10 mouse cellular contexts compared by ENCODE assay signal in the genomic region with DNA sequence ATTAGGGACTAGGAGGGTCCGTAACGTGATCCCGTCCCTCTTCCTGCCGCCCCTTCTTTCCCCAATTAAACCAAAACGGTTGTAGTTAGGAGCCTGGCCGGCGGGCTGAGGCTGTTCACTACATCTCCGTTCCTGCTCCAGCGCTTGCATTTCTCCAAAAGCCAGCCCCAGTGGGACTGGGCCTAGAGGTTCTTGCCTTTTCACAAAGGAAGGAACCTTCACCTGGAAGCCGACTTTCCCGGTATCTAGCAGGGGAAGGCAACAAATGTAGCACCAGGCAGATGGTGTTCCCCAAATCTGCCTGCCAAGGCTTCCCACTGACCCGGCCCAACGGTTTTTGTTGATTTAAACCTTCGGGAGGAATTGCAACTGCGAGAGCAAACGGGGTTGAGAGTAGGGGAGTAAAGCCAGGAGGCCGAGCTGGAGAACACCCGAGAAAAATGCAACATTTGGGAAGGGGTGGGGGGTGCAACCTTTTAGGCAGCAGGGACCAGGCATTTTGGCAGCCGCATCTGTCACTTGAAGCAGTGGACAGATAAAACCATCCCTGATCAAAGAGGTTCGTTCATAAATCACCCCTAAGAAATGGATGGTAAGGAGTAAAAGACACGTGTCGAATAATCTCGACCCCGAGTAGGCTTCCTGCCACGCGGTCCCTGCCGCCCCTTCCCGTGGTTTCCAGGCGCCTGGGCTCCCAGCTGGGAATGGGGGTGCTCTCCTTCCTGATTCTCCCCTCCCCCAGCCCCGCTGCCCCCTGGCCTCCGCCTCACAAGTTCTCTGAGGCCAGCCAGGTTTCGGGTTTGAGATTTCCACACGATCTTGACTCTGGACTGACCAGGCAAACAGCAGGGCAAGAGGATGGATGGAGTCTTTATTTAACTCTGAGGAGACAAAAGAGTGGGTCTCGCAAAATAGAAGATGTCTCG. TPM values are rescaled to one million over a fixed set of nuclear protein-coding genes. Genes with fewer than 3 reads are reported as not detected.
DNase-seq lines count a peak whose midpoint lies in the region; ATAC-seq lines count a peak whose summit lies in the region.
"Had no signal": no experiment of that assay in that cellular context is flagged by ENCODE, and none has a peak within 500 bp of the region (broad histone marks: within the 10 kb centered on the region; RNA-seq: fewer than 3 reads in every experiment).

No protein-coding gene starts in this region.

- WGBS in heart, embryonic 10.5 days: under 1% methylated on average over 35 of the region's 35 CpGs
- 1% methylated on average over 35 of the region's 35 CpGs for WGBS in heart, embryonic 13.5 days
- WGBS in midbrain, embryonic 10.5 days: under 1% methylated on average over 35 of the region's 35 CpGs

- ATAC-seq in heart, embryonic 13.5 days (ENCODE audit: extremely low read depth, insufficient number of reproducible peaks, low FRiP score, low TSS enrichment): no peak
- ATAC-seq in megakaryocyte, adult 5-6 weeks (ENCODE audit: poor library complexity, severe bottlenecking): no peak

- H3K4me3 ChIP-seq in heart, embryonic 10.5 days: peak overlapping the region; percentile 57
- peak overlapping the region; percentile 46 for H3K4me3 ChIP-seq in heart, embryonic 13.5 days
- H3K4me3 ChIP-seq in midbrain, embryonic 10.5 days: peak overlapping the region; percentile 43

- peaks cover 29% of the 10 kb centered on the region for H3K4me1 ChIP-seq in heart, embryonic 10.5 days
- peaks cover 30% of the 10 kb centered on the region for H3K4me1 ChIP-seq in heart, embryonic 13.5 days
- H3K4me1 ChIP-seq in midbrain, embryonic 10.5 days: peaks cover 39% of the 10 kb centered on the region

- H3K9ac ChIP-seq in heart, embryonic 13.5 days: peak overlapping the region; percentile 69

- no peak for DNase-seq in heart, embryonic 10.5 days (ENCODE audit: low spot score)
- no peak for DNase-seq in heart, adult 9 months (ENCODE audit: low spot score in 2 of 2)
- DNase-seq in ZHBTc4 (ENCODE audit: low read depth, low spot score): peak; percentile 41
- peak; percentile 59 for DNase-seq in midbrain, embryonic 10.5 days (ENCODE audit: low spot score)
- DNase-seq in frontal cortex, postnatal 25 days (ENCODE audit: low spot score in 2 of 2): no peak
- no peak for DNase-seq in cerebellum, adult 18-20 months

- H3K27ac ChIP-seq in heart, embryonic 10.5 days: peak overlapping the region; percentile 32
- H3K27ac ChIP-seq in heart, embryonic 13.5 days (replicated peaks): peak overlapping the region; percentile 37; the same call in 1 of the 2 replicates
- peak overlapping the region; percentile 18; the same call in 1 of the 2 replicates for H3K27ac ChIP-seq in midbrain, embryonic 10.5 days (replicated peaks)

- peaks cover 91% of the 10 kb centered on the region for H3K27me3 ChIP-seq in heart, embryonic 10.5 days (ENCODE audit: insufficient read depth, poor library complexity, severe bottlenecking)
- peaks cover 94% of the 10 kb centered on the region for H3K27me3 ChIP-seq in heart, embryonic 13.5 days (replicated peaks)
- H3K27me3 ChIP-seq in midbrain, embryonic 10.5 days (ENCODE audit: low read depth, poor library complexity, severe bottlenecking): peaks cover 100% of the 10 kb centered on the region

- H3K36me3 ChIP-seq in heart, embryonic 10.5 days: no peaks in the 10 kb centered on the region
- H3K36me3 ChIP-seq in heart, embryonic 13.5 days: no peaks in the 10 kb centered on the region
- no peaks in the 10 kb centered on the region for H3K36me3 ChIP-seq in midbrain, embryonic 10.5 days
- H3K36me3 ChIP-seq: G1E had no signal

- H3K9me3 ChIP-seq in heart, embryonic 10.5 days: no peaks in the 10 kb centered on the region
- no peaks in the 10 kb centered on the region for H3K9me3 ChIP-seq in heart, embryonic 13.5 days
- H3K9me3 ChIP-seq in midbrain, embryonic 10.5 days (replicated peaks): no peaks in the 10 kb centered on the region

- H3K4me2 ChIP-seq in heart, embryonic 13.5 days: peak overlapping the region; percentile 72

RNA-seq across cellular contexts. Expression of a gene that starts 9.3 kb away (rescaled TPM):
- 7.5 and 17.4 TPM in 2 replicates for polyA plus RNA-seq in heart, embryonic 10.5 days (2016; fragmentation: Nextera tagmentation; extraction: Ambion mirVana)
- 4.4 and 4.7 TPM in 2 replicates for polyA plus RNA-seq in heart, embryonic 13.5 days (2015; fragmentation: Nextera tagmentation; extraction: Ambion mirVana)
- polyA plus RNA-seq in midbrain, embryonic 10.5 days (2016; fragmentation: Nextera tagmentation; extraction: Ambion mirVana): 7.6 and 8.5 TPM in 2 replicates
- not detected in 2 replicates for total RNA-seq in megakaryocyte, adult 5-6 weeks (2015)
- total RNA-seq in megakaryocyte, adult 5-6 weeks (2017): not detected in 2 replicates
- total RNA-seq: G1E had no signal
- polyA plus RNA-seq: G1E had no signal

RNA-seq across cellular contexts. Expression of a gene that starts 38.5 kb away (rescaled TPM):
- polyA plus RNA-seq in heart, embryonic 10.5 days (2016; fragmentation: Nextera tagmentation; extraction: Ambion mirVana): not detected in 2 replicates
- polyA plus RNA-seq in heart, embryonic 13.5 days (2015; fragmentation: Nextera tagmentation; extraction: Ambion mirVana): not detected in 2 replicates
- polyA plus RNA-seq in midbrain, embryonic 10.5 days (2016; fragmentation: Nextera tagmentation; extraction: Ambion mirVana): 4.3 and 5.5 TPM in 2 replicates
- not detected in 2 replicates for total RNA-seq in megakaryocyte, adult 5-6 weeks (2015)
- total RNA-seq in megakaryocyte, adult 5-6 weeks (2017): not detected in 2 replicates
- total RNA-seq: gastrocnemius, postnatal 4 days had no signal
- polyA plus RNA-seq: G1E had no signal

Comparison
In these comparisons a context has a peak if more than half of its experiments do, and no peak if none do; other contexts are left out.
1. DNase-seq: peak in ZHBTc4 (single experiment) and midbrain, embryonic 10.5 days (single experiment); none in heart, embryonic 10.5 days (single experiment), heart, adult 9 months (0 of 2), frontal cortex, postnatal 25 days (0 of 2) and cerebellum, adult 18-20 months (0 of 2).
2. Peak in every context shown above with its lines, with median percentiles within 50 percentile points of each other: H3K27ac ChIP-seq and H3K4me3 ChIP-seq.